Mouse (Mus musculus) lung, embryonic 14.5 days (tissue): ENCODE results near the gene Rnf215. TPM values are rescaled to one million over a fixed set of nuclear protein-coding genes. Genes with fewer than 3 reads are reported as not detected.
"Not testable (repeated sequence)": the region's sequence is repeated elsewhere in the genome, so short reads cannot be mapped to it uniquely, and the experiment has no call there.

Experiments
- ATAC-seq: fragments of 200-750 bp; cut with Nextera tagmentation; 2 replicates; pipeline ENCODE4 v1.8.0; 2017; ENCODE audit warnings: mild to moderate bottlenecking, moderate TSS enrichment, moderate library complexity; ENCODE audit not compliant: insufficient read depth
- DNase-seq: peaks from one replicate; pipeline ENCODE4 v3.0.0-alpha.2; 2015
- H3K27ac ChIP-seq: fragments of 300-500 bp; sonication (generic); 2 replicates; pipeline ENCODE4 v1.5.1; 2014; ENCODE audit warnings: low read depth, mild to moderate bottlenecking, moderate library complexity
- H3K27me3 ChIP-seq: fragments of 300-500 bp; sonication (generic); 2 replicates; pipeline ENCODE4 v1.6.1; 2014; ENCODE audit warnings: low read length, control low read depth; ENCODE audit not compliant: insufficient read depth
- H3K36me3 ChIP-seq: fragments of 300-500 bp; sonication (generic); 2 replicates; pipeline ENCODE4 v1.6.1; 2014; ENCODE audit warnings: control low read depth; ENCODE audit not compliant: insufficient read depth
- H3K4me1 ChIP-seq: fragments of 300-500 bp; sonication (generic); 2 replicates; pipeline ENCODE4 v1.6.1; 2014; ENCODE audit warnings: antibody characterized with exemption, control low read depth; ENCODE audit not compliant: insufficient read depth
- H3K4me2 ChIP-seq: fragments of 300-500 bp; sonication (generic); 2 replicates; pipeline ENCODE4 v1.6.1; 2014; ENCODE audit warnings: mild to moderate bottlenecking
- H3K4me3 ChIP-seq: fragments of 300-500 bp; sonication (generic); 2 replicates; pipeline ENCODE4 v1.5.1; 2014; ENCODE audit warnings: low read depth, low read length
- H3K9ac ChIP-seq: fragments of 300-500 bp; sonication (generic); 2 replicates; pipeline ENCODE4 v1.6.1; 2014
- H3K9me3 ChIP-seq: fragments of 300-500 bp; sonication (generic); 2 replicates; pipeline ENCODE4 v1.6.1; 2016; ENCODE audit warnings: low read depth, low read length, control low read depth
- CTCF ChIP-seq: IDR thresholded peaks from 2 replicates; pipeline ENCODE4 v1.5.1; 2016; ENCODE audit warnings: antibody characterized with exemption, low read depth
- WGBS: fragments of 180-500 bp; shearing (Covaris S2); extraction: QIAGEN DNeasy Blood & Tissue Kit; methylation state at CpG from one replicate; pipeline ENCODE4 v1.1.7; 2014; 5-methylcytosine and 5-hydroxymethylcytosine counted together
- polyA plus RNA-seq: library from polyadenylated mRNA; unstranded; fragments of >200 nt; fragmentation: Nextera tagmentation; extraction: Ambion mirVana; gene quantifications from 2 replicates; pipeline ENCODE4 v1.2.1, GENCODE M21; 2014

Rnf215 gene
- polyA plus RNA-seq, 1 experiment from 2014 or later: 32.6 TPM

DNA sequence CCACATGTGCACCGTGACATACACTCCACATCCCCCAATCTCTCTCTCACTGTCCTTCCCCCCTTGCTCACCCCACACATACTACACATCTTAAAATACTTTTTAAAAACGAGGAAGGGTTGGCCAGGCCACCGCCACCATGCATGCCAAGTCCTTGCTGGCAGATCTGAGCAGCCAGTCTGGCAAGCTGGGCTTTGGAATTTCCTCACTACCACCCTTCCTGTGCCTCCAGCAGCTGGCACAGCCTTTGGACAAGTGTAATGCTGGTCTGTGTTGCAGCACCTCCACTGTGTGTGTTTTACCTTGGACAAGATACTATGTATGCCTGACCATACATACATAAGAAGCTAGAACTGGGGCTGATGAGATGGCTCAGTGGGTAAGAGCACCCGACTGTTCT, 21.5 kb upstream of the Rnf215 start:
- TF ChIP-seq CTCF: no peak
- H3K4me1 ChIP-seq: peaks cover 3% of the 10 kb centered on the region; the same call in 1 of the 2 replicates
- H3K9me3 ChIP-seq: no peaks in the 10 kb centered on the region
- no peak for DNase-seq
- H3K27me3 ChIP-seq: peaks cover 11% of the 10 kb centered on the region; the same call in 1 of the 2 replicates
- no peak for ATAC-seq
- no peak overlapping the region for H3K27ac ChIP-seq
- no peak overlapping the region for H3K4me3 ChIP-seq
- H3K9ac ChIP-seq: no peak overlapping the region
- 84% methylated on average over 4 of the region's 4 CpGs for WGBS
- no peaks in the 10 kb centered on the region for H3K36me3 ChIP-seq
- H3K4me2 ChIP-seq: no peak overlapping the region

DNA sequence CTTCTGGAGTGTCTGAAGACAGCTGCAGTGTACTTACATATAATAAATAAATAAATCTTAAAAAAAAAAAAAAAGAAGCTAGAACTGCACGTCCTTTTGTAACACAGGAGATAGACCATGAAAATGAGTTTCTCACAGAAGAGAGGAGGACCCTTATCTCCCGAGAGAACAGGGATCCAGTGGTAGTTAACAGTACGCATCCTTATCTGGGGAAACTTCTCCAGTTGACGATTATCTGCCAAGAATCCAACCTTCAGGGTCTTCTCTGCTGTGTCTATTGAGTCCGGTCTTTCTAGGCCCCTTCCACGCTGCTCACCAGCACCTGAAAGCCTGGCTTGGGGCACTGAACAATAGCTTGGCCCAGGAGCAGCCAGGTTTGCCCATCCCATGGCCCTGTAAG, 21.0 kb upstream of the Rnf215 start:
- no peaks in the 10 kb centered on the region for H3K9me3 ChIP-seq
- H3K36me3 ChIP-seq: no peaks in the 10 kb centered on the region
- peaks cover 12% of the 10 kb centered on the region for H3K27me3 ChIP-seq
- TF ChIP-seq CTCF: no peak
- no peak overlapping the region for H3K4me3 ChIP-seq
- H3K4me1 ChIP-seq: peaks cover 3% of the 10 kb centered on the region; the same call in 1 of the 2 replicates
- 63% methylated on average over 6 of the region's 6 CpGs for WGBS
- H3K9ac ChIP-seq: no peak overlapping the region; the same call in 1 of the 2 replicates
- no peak overlapping the region for H3K4me2 ChIP-seq
- no peak overlapping the region for H3K27ac ChIP-seq
- ATAC-seq (no peak), DNase-seq (no peak)

DNA sequence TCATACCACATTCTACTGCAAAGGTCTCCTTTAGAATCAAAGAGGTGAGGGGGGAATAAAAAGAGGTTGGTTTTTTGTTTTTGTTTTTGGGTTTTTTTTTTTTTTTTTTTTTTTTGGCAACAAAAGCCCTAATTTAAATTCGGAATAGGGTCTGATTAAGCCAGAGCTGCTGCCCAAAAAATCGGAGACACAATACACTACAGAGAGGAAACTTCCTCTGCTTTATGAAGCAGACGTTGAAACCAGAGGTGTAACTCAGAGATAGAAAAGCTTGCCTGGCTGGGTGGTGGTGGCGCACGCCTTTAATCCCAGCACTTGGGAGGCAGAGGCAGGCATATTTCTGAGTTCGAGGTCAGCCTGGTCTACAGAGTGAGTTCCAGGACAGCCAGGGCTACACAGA, 20.5 kb upstream of the Rnf215 start:
- not testable (repeated sequence) for H3K4me2 ChIP-seq, H3K27ac ChIP-seq, H3K9ac ChIP-seq, H3K9me3 ChIP-seq, ATAC-seq, H3K4me3 ChIP-seq, H3K36me3 ChIP-seq, DNase-seq, H3K4me1 ChIP-seq
- H3K27me3 ChIP-seq: peaks cover 14% of the 10 kb centered on the region
- 76% methylated on average over 6 of the region's 6 CpGs for WGBS

DNA sequence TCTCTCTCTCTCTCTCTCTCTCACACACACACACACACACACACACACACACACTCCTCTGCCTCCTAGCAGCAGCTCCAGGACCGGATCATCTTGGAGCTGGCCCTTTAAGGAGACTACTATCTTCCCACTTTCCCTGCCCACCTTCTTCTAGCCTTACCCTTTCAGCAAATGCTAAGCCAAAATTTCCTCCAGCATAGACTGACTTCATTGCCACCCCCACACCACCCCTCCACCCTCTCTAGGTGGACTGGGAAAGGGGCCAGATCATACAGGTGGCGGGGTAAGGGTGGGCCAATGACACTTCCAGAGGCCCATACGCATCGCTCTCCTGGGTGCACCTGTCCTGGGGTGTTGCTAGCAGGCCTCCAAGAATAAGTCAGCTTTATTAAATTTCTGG, 19.6 kb upstream of the Rnf215 start:
- H3K36me3 ChIP-seq: no peaks in the 10 kb centered on the region
- no peak for TF ChIP-seq CTCF
- peaks cover 3% of the 10 kb centered on the region; the same call in 1 of the 2 replicates for H3K4me1 ChIP-seq
- DNase-seq (no peak), ATAC-seq (no peak)
- no peak overlapping the region for H3K9ac ChIP-seq
- WGBS: 87% methylated on average over 4 of the region's 4 CpGs
- no peak overlapping the region for H3K4me3 ChIP-seq
- no peak overlapping the region for H3K27ac ChIP-seq
- H3K27me3 ChIP-seq: peaks cover 14% of the 10 kb centered on the region
- H3K9me3 ChIP-seq: no peaks in the 10 kb centered on the region
- H3K4me2 ChIP-seq: no peak overlapping the region

DNA sequence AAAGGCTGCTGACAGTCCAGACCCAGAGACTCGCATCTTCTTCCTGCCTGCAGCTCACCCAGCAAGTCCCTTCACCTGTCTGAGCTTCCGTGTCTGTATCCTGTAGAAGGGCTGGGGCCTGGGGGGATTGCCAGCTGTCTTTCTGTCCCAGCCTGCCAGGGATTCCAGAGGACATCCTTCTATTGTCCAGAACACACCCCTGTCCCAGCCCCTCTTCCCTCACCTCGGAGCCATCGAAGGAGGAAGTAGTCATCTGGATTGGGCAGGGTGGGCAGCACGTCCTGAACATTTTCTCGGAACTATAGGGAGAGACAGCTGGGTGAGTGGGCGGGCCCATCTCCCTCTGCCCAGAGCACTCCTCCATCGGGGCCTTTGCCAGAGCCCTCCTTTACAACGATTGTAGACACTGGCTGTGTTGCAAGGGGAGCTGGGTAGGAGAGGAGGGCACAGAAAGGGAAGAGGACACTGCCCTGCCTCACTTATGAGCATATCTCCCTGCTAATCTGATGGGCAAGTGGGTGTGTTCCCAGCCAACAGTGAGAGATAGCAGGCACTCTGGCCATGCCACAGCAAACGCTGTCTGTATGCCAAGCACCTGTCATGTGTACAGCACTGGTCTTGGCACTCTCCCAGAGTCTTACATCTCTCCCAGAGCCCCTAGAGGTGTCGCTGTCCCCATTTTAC, 18.4 kb upstream of the Rnf215 start:
- H3K9ac ChIP-seq: no peak overlapping the region
- 42% methylated on average over 11 of the region's 11 CpGs for WGBS

DNA sequence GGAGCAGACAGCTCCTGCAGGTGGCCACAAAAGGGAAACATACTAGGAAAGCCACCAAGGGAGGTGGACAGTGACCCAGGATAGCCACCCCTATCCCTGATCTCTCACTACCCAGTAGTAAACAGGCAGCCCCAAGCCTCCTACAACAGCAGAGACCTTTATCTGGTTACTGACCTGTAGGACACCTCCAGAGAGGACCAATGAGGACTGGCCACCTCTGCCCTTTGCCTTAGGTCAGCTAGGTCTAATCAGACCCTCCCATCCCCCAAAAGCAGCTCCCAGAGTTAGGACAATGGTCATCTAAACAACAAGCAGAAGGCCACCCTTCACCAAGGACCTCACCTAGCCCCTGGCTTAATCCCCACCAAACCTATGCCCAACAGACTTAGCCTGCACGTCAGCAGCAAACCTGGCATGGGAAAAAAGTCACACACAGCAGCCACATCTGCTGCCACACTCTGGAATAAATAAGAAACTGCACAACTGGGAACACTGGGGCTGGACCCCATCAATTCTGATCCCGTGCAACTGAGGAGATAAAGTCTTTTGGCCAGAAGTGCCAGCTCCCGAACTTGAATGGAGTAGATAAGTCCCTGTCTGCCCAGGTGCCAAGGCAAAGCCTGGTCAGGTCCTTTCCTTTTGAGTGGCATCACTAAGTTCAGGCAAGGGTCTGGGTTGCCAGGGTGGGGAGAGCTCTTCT, 17.5 kb upstream of the Rnf215 start:
- 16% methylated on average over 3 of the region's 3 CpGs for WGBS
- peaks cover 3% of the 10 kb centered on the region; the same call in 1 of the 2 replicates for H3K4me1 ChIP-seq
- DNase-seq: peak; percentile 10

More for the DNA sequence above, 18.4 kb upstream of the Rnf215 start:
- Histone ChIP-seq H3K27ac (no peak overlapping the region), H3K4me2 (no peak overlapping the region), H3K36me3 (no peaks in the 10 kb centered on the region), H3K9me3 (no peaks in the 10 kb centered on the region), H3K27me3 (peaks cover 14% of the 10 kb centered on the region), H3K4me3 (no peak overlapping the region), H3K4me1 (peaks cover 3% of the 10 kb centered on the region; the same call in 1 of the 2 replicates)
- DNase-seq (peak; percentile 15), ATAC-seq (no peak)
- no peak for TF ChIP-seq CTCF

DNA sequence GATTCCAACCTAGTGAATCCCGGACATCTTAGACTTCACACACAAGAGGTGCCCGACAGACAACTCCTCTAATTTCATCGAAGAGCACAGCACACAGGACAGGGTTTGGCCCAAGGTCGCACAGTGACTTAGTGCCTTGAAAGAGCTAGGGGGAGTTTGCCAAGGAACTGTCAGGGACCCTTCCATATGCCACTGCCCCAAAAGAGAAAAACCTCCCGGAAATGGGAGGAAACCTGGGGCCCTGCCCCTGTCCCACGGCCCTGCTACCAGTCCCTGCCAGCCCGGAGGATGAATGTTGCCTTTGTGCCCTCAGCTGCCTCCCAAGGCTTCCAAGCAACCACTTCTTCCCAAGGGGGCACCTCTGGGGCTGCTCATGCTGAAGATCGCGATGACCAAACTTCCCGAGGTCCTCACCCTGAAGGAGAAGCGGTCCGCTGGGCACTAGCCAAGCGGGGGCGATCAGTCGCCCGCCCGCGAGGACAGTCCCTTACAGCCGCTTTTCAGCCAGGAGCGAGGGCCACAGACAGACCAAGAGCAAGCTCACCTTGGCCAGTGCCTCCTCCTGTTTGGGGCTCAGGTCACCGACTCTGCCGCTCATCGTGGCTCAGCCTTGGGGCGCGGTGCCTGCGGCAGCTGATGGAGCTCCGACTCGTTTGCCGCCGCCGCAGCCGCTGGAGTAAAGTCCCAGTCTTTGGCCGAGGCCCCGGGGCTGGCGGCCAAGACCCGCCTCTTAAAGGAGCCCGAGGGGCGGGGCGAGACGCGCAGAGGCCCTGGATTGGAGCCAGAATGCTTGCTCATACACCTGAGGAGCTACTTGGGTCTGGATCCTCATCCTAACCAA, 16.7 kb upstream of the Rnf215 start:
- DNase-seq: peak; percentile 84
- Histone ChIP-seq H3K36me3 (no peaks in the 10 kb centered on the region), H3K27ac (no peak overlapping the region), H3K9ac (peak overlapping the region; percentile 66), H3K27me3 (peaks cover 14% of the 10 kb centered on the region), H3K4me3 (peak overlapping the region; percentile 49), H3K4me2 (peak overlapping the region; percentile 97), H3K4me1 (peaks cover 3% of the 10 kb centered on the region; the same call in 1 of the 2 replicates), H3K9me3 (no peaks in the 10 kb centered on the region)
- no peak for TF ChIP-seq CTCF
- WGBS: 3% methylated on average over 41 of the region's 41 CpGs
- peak; percentile 25 for ATAC-seq

More for the DNA sequence above, 17.5 kb upstream of the Rnf215 start:
- no peak for TF ChIP-seq CTCF
- Histone ChIP-seq H3K9ac (no peak overlapping the region), H3K27ac (no peak overlapping the region), H3K9me3 (no peaks in the 10 kb centered on the region), H3K4me2 (peak overlapping the region; percentile 97), H3K4me3 (peak overlapping the region; percentile 49), H3K27me3 (peaks cover 14% of the 10 kb centered on the region), H3K36me3 (no peaks in the 10 kb centered on the region)
- no peak for ATAC-seq
